Mouse (Mus musculus) G1E (cell line): Measurements from ENCODE around the gene Fam135a. TPM values are rescaled to one million over a fixed set of nuclear protein-coding genes. Genes with fewer than 3 reads are reported as not detected.

Experiments used
- ATAC-seq: 2 replicates; pipeline ENCODE4 v1.8.0; 2016; ENCODE audit warnings: mild to moderate bottlenecking; ENCODE audit not compliant: insufficient number of reproducible peaks, poor library complexity, low FRiP score, severe bottlenecking; ENCODE audit errors: extremely low read depth
- DNase-seq: peaks from one replicate; pipeline ENCODE4 v3.0.0; 2012; ENCODE audit warnings: low spot score
- H3K27me3 ChIP-seq: 2 replicates; pipeline ENCODE4 v1.6.1; 2012; ENCODE audit warnings: mild to moderate bottlenecking, low read length, inconsistent platforms; ENCODE audit not compliant: insufficient read depth
- H3K36me3 ChIP-seq: replicated peaks from 2 replicates; pipeline ENCODE3; 2012; ENCODE audit warnings: mild to moderate bottlenecking, inconsistent platforms
- H3K4me1 ChIP-seq: 2 replicates; pipeline ENCODE4 v1.6.1; 2012; ENCODE audit warnings: low read depth, low read length, inconsistent platforms, mixed read lengths; ENCODE audit not compliant: insufficient read depth
- H3K4me3 ChIP-seq: 2 replicates; pipeline ENCODE4 v1.5.1; 2012; ENCODE audit warnings: low read depth, mild to moderate bottlenecking, inconsistent platforms, low read length, moderate library complexity, mixed read lengths
- H3K9me3 ChIP-seq: replicated peaks from 2 replicates; pipeline ENCODE4 v1.6.1; 2012; ENCODE audit warnings: inconsistent platforms
- CTCF ChIP-seq: IDR thresholded peaks from 2 replicates; pipeline ENCODE4 v1.5.1; 2012; ENCODE audit warnings: low read depth, low read length, inconsistent platforms, mixed read lengths
- GATA1 ChIP-seq: IDR thresholded peaks from 2 replicates; pipeline ENCODE4 v1.6.1; 2012; ENCODE audit warnings: borderline replicate concordance, low read length, inconsistent platforms, mixed read lengths
- GATA2 ChIP-seq: IDR thresholded peaks from 2 replicates; pipeline ENCODE4 v1.6.1; 2012; ENCODE audit warnings: low read depth, low read length, inconsistent platforms, borderline replicate concordance
- POLR2AphosphoS5 ChIP-seq: IDR thresholded peaks from 2 replicates; pipeline ENCODE4 v1.6.1; 2012; ENCODE audit warnings: low read depth, low read length, inconsistent platforms; ENCODE audit not compliant: insufficient replicate concordance
- TAL1 ChIP-seq: conservative IDR thresholded peaks from 2 replicates; pipeline ENCODE4 v1.6.1; 2012; ENCODE audit warnings: low read depth, low read length, inconsistent platforms, mixed read lengths
- polyA plus RNA-seq: library from polyadenylated mRNA; stranded (reverse); fragments of >175 nt; gene quantifications from 2 replicates; pipeline ENCODE4 v1.2.3, GENCODE M21; 2012
- total RNA-seq, 2 experiments: library from RNA; stranded (forward) in 1 of 2; stranded (reverse) in 1 of 2; fragments of 200-1000 nt in 1 of 2; fragments of >200 nt in 1 of 2; fragmentation: Nextera tagmentation in 1 of 2; gene quantifications; 2 replicates each; pipeline ENCODE4 v1.2.3; 2014 to 2017

Gene Fam135a
- total and polyA plus RNA-seq, 3 experiments = 0.16 TPM; not detected in 2

DNA sequence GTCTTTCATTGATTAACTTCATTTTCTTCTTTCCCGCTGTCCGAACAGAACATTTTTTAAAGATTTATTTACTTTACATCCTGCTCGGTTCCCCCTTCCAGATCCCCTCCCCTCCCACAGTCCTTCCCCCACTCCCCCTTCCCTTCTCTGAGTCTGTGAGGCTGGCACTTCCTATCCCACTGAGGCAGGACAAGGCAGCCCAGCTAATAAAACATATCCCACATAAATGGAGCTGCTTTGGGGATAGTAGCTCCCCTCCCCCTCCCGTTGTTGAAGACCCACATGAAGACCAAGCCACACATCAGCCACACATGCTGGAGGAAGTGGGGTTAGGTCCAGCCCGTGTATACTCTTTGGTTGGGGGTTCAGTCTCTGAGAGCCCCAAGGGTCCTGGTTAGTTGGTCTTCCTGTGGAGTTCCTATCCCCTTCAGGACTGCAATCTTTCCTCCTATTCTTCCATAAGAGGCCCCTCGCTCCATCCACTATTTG is 773 bp upstream of the Fam135a start:
- no peaks in the 10 kb centered on the region for H3K4me1 ChIP-seq
- no peak overlapping the region for H3K4me3 ChIP-seq
- H3K9me3 ChIP-seq = peaks cover 10% of the 10 kb centered on the region
- ATAC-seq (no peak), DNase-seq (no peak)
- no peaks in the 10 kb centered on the region for H3K36me3 ChIP-seq
- no peaks in the 10 kb centered on the region; the same call in 1 of the 2 replicates for H3K27me3 ChIP-seq
- TF ChIP-seq GATA2 = no peak

GRCm38 (mm10) chr1:24099541-24099925 is 608 bp downstream of the Fam135a start:
- H3K27me3 ChIP-seq = no peaks in the 10 kb centered on the region; the same call in 1 of the 2 replicates
- ATAC-seq = no peak
- H3K4me1 ChIP-seq = no peaks in the 10 kb centered on the region
- TF ChIP-seq GATA2 = no peak
- no peak for TF ChIP-seq CTCF
- no peak for TF ChIP-seq POLR2AphosphoS5
- no peak for TF ChIP-seq GATA1
- no peak for TF ChIP-seq TAL1
- no peak overlapping the region for H3K4me3 ChIP-seq
- no peaks in the 10 kb centered on the region for H3K36me3 ChIP-seq
- peaks cover 10% of the 10 kb centered on the region for H3K9me3 ChIP-seq
- DNase-seq = no peak

- Histone ChIP-seq H3K4me1 (no peaks in the 10 kb centered on the region), H3K9me3 (peaks cover 10% of the 10 kb centered on the region), H3K27me3 (peaks cover 3% of the 10 kb centered on the region), H3K4me3 (no peak overlapping the region), H3K36me3 (no peaks in the 10 kb centered on the region)
- ATAC-seq (no peak), DNase-seq (no peak)
- no peak for TF ChIP-seq CTCF
- no peak for TF ChIP-seq POLR2AphosphoS5
- TF ChIP-seq GATA2 = no peak
- no peak for TF ChIP-seq GATA1
- no peak for TF ChIP-seq TAL1
Measured at GRCm38 (mm10) chr1:24097541-24097940, 2.6 kb downstream of the Fam135a start.

GRCm38 (mm10) chr1:24092414-24092813 is 7.7 kb downstream of the Fam135a start:
- Histone ChIP-seq H3K27me3 (peaks cover 4% of the 10 kb centered on the region; the same call in 1 of the 2 replicates), H3K4me3 (no peak overlapping the region), H3K36me3 (no peaks in the 10 kb centered on the region), H3K9me3 (no peaks in the 10 kb centered on the region), H3K4me1 (no peaks in the 10 kb centered on the region)
- no peak for ATAC-seq
- no peak for DNase-seq
- TF ChIP-seq GATA1 = no peak
- TF ChIP-seq GATA2 = no peak

GRCm38 (mm10) chr1:24090603-24091002 is 9.5 kb downstream of the Fam135a start:
- H3K9me3 ChIP-seq = no peaks in the 10 kb centered on the region
- no peak overlapping the region for H3K4me3 ChIP-seq
- DNase-seq (no peak), ATAC-seq (no peak)
- peaks cover 4% of the 10 kb centered on the region; the same call in 1 of the 2 replicates for H3K27me3 ChIP-seq
- H3K36me3 ChIP-seq = no peaks in the 10 kb centered on the region
- H3K4me1 ChIP-seq = no peaks in the 10 kb centered on the region
- TF ChIP-seq GATA2 (no peak), GATA1 (no peak), TAL1 (no peak), CTCF (no peak), POLR2AphosphoS5 (no peak)

- TF ChIP-seq GATA1 (no peak), TAL1 (no peak), CTCF (no peak), GATA2 (no peak), POLR2AphosphoS5 (no peak)
- ATAC-seq (no peak), DNase-seq (no peak)
- Histone ChIP-seq H3K9me3 (no peaks in the 10 kb centered on the region), H3K36me3 (no peaks in the 10 kb centered on the region), H3K4me3 (no peak overlapping the region), H3K4me1 (no peaks in the 10 kb centered on the region), H3K27me3 (peaks cover 4% of the 10 kb centered on the region; the same call in 1 of the 2 replicates)
Measured at GRCm38 (mm10) chr1:24090094-24090493, 10.0 kb downstream of the Fam135a start.

DNA sequence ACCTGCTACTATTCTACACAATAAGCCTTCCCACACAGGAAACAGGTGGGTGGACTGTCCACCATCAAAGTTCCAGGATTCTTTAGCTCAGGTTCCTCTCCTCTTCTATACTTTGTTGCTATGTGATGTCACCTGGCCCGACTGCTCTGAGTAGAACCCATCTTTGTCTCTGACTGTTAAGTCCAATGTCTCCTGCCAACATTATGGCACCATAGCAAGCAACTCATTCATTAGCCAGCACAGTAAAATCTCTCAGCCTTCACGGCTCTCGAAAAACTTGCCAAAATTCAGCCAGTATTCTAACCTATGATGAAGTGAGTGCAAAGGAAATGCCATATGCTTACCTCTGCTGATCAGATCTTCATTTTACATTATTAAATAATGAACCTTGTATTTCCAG is 14.0 kb downstream of the Fam135a start:
- TF ChIP-seq CTCF = no peak
- TF ChIP-seq POLR2AphosphoS5 = no peak
- no peak for TF ChIP-seq TAL1
- TF ChIP-seq GATA1 = no peak
- TF ChIP-seq GATA2 = no peak
- Histone ChIP-seq H3K9me3 (no peaks in the 10 kb centered on the region), H3K4me1 (no peaks in the 10 kb centered on the region), H3K27me3 (no peaks in the 10 kb centered on the region), H3K4me3 (no peak overlapping the region), H3K36me3 (no peaks in the 10 kb centered on the region)
- DNase-seq (no peak), ATAC-seq (no peak)
